Mouse (Mus musculus) kidney, adult 2 months (tissue): ENCODE measurements around the gene Gm12248.

Experiments used
- CTCF ChIP-seq: fragments of 200-500 bp; conservative IDR thresholded peaks from 2 replicates; pipeline ENCODE4 v1.5.1; 2011; ENCODE audit warnings: low read depth, mild to moderate bottlenecking, control low read depth, low read length, moderate library complexity, mixed read lengths; ENCODE audit not compliant: insufficient read depth, insufficient read length
- POLR2A ChIP-seq: fragments of 200-500 bp; IDR thresholded peaks from one replicate; pipeline ENCODE4 v1.6.1; 2011; ENCODE audit warnings: low read depth, low read length, control low read depth

- no peak for TF ChIP-seq CTCF
- TF ChIP-seq POLR2A = no peak
Measured at GRCm38 (mm10) chr11:58077270-58077669, 15.7 kb downstream of the Gm12248 start.
